Mouse (Mus musculus): ENCODE results near the gene Rpl22l1. TPM values are rescaled to one million over a fixed set of nuclear protein-coding genes. Genes with fewer than 3 reads are reported as not detected.

The Rpl22l1 gene
- polyA plus RNA-seq, 1 experiment from 2014 or later = 247 TPM

DNA sequence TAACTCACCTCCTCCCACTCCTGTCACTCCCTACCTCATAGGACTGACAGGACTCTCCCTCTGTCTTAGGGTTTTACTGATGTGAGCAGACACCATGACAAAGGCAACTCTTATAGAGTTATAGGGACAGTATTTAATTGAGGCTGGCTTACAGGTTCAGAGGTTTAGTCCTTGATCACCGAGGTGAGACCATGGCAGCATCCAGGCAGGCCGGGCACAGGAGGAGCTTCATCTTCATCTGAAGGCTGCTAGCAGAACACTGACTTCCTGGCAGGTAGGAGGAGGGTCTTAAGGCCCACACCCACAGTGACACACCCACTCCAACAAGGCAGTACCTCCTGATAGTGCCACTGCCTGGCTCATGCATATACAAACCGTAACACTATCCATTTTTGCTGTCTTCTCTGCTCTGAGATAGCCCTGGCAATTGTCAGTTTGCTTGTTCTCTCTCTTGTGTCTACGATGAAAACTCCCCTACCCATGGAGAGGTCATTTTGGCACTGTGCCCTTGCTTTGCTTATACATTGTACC lies 10.8 kb downstream of the Rpl22l1 start:
- Histone ChIP-seq H3K4me3 (ENCODE audit: low read depth, low read length) (no peak overlapping the region), H3K27ac (ENCODE audit: low read depth) (no peak overlapping the region), H3K27me3 (ENCODE audit: insufficient read depth, low read length) (no peaks in the 10 kb centered on the region), H3K9me3 (ENCODE audit: low read length) (no peaks in the 10 kb centered on the region), H3K4me1 (ENCODE audit: insufficient read depth) (no peaks in the 10 kb centered on the region), H3K9ac (replicated peaks) (no peak overlapping the region), H3K36me3 (replicated peaks; ENCODE audit: insufficient read depth, low read length) (no peaks in the 10 kb centered on the region), H3K4me2 (ENCODE audit: low read depth, low read length) (no peak overlapping the region)
- ATAC-seq (no peak), DNase-seq (no peak)
- TF ChIP-seq EP300 (IDR thresholded peaks at IDR 0.05; ENCODE audit: low read depth) = no peak
- TF ChIP-seq CTCF (IDR thresholded peaks at IDR 0.05; ENCODE audit: low read depth) = no peak
- WGBS (ENCODE audit: insufficient replicate concordance) = 66% methylated on average over 4 of the region's 4 CpGs

DNA sequence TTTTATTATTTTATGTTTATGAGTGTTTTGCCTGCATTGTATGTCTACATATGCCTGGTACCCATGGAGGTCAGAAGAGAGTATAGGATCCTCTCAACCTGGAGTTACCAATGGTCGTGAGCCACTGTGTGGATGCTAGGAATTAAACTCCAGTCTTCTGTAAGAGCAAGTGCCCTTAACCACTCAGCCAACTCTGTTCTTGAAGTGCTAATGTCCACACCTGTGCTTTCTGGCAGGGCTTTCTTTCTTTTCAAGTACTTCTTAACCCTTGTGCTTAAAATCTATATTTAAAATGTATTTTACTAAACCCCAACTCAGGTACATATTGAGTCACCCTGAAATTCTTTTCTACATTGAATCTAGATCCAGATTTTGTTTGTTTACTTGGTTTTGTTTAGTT lies 21.0 kb downstream of the Rpl22l1 start:
- no peaks in the 10 kb centered on the region for H3K9me3 ChIP-seq (ENCODE audit: low read length)
- no peak overlapping the region for H3K4me3 ChIP-seq (ENCODE audit: low read depth, low read length)
- TF ChIP-seq CTCF (IDR thresholded peaks at IDR 0.05; ENCODE audit: low read depth) (no peak), EP300 (IDR thresholded peaks at IDR 0.05; ENCODE audit: low read depth) (no peak)
- ATAC-seq = no peak
- 74% methylated on average over 1 of the region's 1 CpGs for WGBS (ENCODE audit: insufficient replicate concordance)
- no peak for DNase-seq
- H3K9ac ChIP-seq (replicated peaks) = no peak overlapping the region
- H3K4me1 ChIP-seq (ENCODE audit: insufficient read depth) = no peaks in the 10 kb centered on the region
- H3K27me3 ChIP-seq (ENCODE audit: insufficient read depth, low read length) = no peaks in the 10 kb centered on the region
- no peak overlapping the region for H3K4me2 ChIP-seq (ENCODE audit: low read depth, low read length)
- no peaks in the 10 kb centered on the region for H3K36me3 ChIP-seq (replicated peaks; ENCODE audit: insufficient read depth, low read length)
- no peak overlapping the region for H3K27ac ChIP-seq (ENCODE audit: low read depth)

DNA sequence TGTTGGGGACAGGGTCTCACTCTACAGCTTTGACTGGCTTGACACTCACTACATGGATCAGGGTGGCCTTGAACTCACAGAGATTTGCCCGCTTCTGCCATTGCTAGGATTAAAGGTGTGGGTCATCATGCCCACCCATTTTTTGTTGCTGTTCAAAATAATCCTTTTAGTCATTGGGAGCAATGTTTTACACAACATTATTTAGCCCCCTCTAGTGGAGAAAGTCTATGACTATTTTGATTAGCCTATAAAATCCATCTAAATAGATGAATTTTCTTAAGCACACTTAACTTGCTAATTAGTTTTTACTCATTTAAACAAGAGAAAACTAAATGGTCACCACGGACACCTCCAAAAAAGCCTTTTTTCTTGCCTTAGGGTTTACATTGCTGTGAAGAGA lies 22.4 kb downstream of the Rpl22l1 start:
- 72% methylated on average over 2 of the region's 2 CpGs for WGBS (ENCODE audit: insufficient replicate concordance)
- DNase-seq = no peak
- no peak overlapping the region for H3K4me3 ChIP-seq (ENCODE audit: low read depth, low read length)
- no peak overlapping the region for H3K9ac ChIP-seq (replicated peaks)
- no peaks in the 10 kb centered on the region for H3K9me3 ChIP-seq (ENCODE audit: low read length)
- no peak for TF ChIP-seq EP300 (IDR thresholded peaks at IDR 0.05; ENCODE audit: low read depth)
- TF ChIP-seq CTCF (IDR thresholded peaks at IDR 0.05; ENCODE audit: low read depth) = no peak
- H3K36me3 ChIP-seq (replicated peaks; ENCODE audit: insufficient read depth, low read length) = no peaks in the 10 kb centered on the region
- no peaks in the 10 kb centered on the region for H3K4me1 ChIP-seq (ENCODE audit: insufficient read depth)
- H3K4me2 ChIP-seq (ENCODE audit: low read depth, low read length) = no peak overlapping the region
- ATAC-seq = no peak
- H3K27me3 ChIP-seq (ENCODE audit: insufficient read depth, low read length) = no peaks in the 10 kb centered on the region
- H3K27ac ChIP-seq (ENCODE audit: low read depth) = no peak overlapping the region

DNA sequence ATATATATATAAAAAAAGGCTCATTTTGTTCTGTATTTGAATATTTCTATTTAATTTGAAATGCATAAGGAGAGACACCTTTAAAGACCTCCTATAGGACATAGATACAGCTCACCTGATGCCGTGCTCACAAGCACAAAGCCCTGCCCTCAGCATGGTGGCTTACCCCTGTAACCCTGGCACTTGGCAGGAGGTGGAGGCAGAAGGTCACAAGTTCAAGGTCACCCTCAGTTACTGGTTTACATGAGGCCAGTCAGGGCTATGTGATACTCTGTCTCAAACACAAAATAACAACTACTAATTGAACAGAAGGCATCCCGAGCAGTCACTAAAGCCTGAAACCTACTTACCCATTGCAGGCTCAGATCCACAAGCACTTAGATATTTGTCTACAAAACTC lies 24.2 kb downstream of the Rpl22l1 start:
- TF ChIP-seq EP300 (IDR thresholded peaks at IDR 0.05; ENCODE audit: low read depth) (no peak), CTCF (IDR thresholded peaks at IDR 0.05; ENCODE audit: low read depth) (no peak)
- WGBS (ENCODE audit: insufficient replicate concordance) = 69% methylated on average over 2 of the region's 2 CpGs

DNA sequence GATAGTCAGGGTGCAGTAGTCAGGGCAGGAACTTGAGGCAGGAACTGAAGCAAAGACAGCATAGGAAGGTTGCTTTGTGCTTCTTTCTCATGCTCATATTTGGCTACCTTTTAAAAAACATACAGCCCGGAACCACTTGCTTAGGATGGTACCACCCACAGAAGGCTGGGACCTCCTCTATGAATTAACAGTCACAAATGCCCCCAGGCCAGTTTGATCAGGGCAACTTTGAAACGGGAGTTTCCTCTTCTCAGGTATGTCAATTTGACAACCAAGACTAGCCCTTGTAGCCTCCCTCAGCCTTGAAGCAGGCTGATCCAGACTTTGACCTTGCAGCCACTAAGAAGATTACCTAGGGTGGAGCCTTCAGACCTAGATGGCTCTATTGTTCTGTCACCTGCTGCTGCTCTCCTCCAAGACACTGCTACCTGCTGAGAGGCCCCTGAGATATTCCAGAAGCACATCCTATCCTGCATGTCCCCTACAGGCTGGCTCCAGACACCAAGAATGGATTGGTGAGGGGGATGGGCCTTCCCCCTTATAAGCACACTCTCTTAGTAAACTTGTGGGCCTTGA lies 31.6 kb downstream of the Rpl22l1 start:
- Histone ChIP-seq H3K9ac (replicated peaks) (no peak overlapping the region), H3K9me3 (ENCODE audit: low read length) (no peaks in the 10 kb centered on the region), H3K4me3 (ENCODE audit: low read depth, low read length) (no peak overlapping the region), H3K36me3 (replicated peaks; ENCODE audit: insufficient read depth, low read length) (no peaks in the 10 kb centered on the region), H3K27me3 (ENCODE audit: insufficient read depth, low read length) (no peaks in the 10 kb centered on the region), H3K27ac (ENCODE audit: low read depth) (no peak overlapping the region), H3K4me1 (ENCODE audit: insufficient read depth) (no peaks in the 10 kb centered on the region), H3K4me2 (ENCODE audit: low read depth, low read length) (no peak overlapping the region)
- 72% methylated on average over 2 of the region's 2 CpGs for WGBS (ENCODE audit: insufficient replicate concordance)
- no peak for TF ChIP-seq EP300 (IDR thresholded peaks at IDR 0.05; ENCODE audit: low read depth)
- TF ChIP-seq CTCF (IDR thresholded peaks at IDR 0.05; ENCODE audit: low read depth) = no peak
- DNase-seq (no peak), ATAC-seq (no peak)

More for the DNA sequence above, 24.2 kb downstream of the Rpl22l1 start:
- H3K36me3 ChIP-seq (replicated peaks; ENCODE audit: insufficient read depth, low read length) = no peaks in the 10 kb centered on the region
- H3K9me3 ChIP-seq (ENCODE audit: low read length) = no peaks in the 10 kb centered on the region
- ATAC-seq (no peak), DNase-seq (no peak)
- no peak overlapping the region for H3K4me2 ChIP-seq (ENCODE audit: low read depth, low read length)
- H3K27ac ChIP-seq (ENCODE audit: low read depth) = no peak overlapping the region
- H3K9ac ChIP-seq (replicated peaks) = no peak overlapping the region
- no peaks in the 10 kb centered on the region for H3K4me1 ChIP-seq (ENCODE audit: insufficient read depth)
- no peak overlapping the region for H3K4me3 ChIP-seq (ENCODE audit: low read depth, low read length)
- no peaks in the 10 kb centered on the region for H3K27me3 ChIP-seq (ENCODE audit: insufficient read depth, low read length)

DNA sequence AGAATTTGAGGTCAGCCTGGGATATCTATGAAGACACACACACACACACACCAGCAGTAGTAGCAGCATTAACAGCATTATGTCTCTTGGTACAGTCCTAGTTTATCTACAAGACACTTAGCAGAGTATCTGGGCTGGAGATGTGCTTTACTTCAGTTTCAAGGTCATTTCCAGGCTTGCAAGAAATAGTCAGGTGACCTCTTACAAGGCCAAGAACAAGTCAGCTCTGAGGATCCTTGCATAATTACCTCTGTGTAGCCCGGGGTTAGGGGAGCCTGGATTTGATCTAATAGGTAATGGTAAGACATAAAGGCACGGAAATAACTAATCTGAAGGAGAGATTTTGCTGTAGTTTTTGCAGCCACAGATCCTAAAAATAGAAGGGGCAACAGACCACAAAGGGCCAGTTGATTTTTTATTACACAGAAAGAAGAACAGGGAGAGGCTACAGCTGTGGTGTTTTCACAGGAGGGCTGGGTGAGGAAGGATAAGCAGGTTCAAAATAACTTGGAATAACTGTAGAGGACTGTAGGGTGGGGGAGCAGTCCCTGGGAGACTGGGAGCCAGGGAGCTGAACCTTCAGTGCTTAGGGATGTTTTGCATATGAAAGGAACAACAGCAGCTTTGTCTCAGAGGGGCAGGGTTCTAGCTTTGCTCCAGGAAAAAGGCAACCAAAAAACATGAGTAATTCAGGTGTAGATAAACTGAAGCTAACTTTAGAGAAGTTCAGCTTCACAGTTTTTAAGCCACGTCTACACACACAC lies 36.8 kb downstream of the Rpl22l1 start:
- Histone ChIP-seq H3K4me2 (ENCODE audit: low read depth, low read length) (no peak overlapping the region), H3K27ac (ENCODE audit: low read depth) (no peak overlapping the region), H3K4me1 (ENCODE audit: insufficient read depth) (no peaks in the 10 kb centered on the region), H3K27me3 (ENCODE audit: insufficient read depth, low read length) (no peaks in the 10 kb centered on the region), H3K9me3 (ENCODE audit: low read length) (no peaks in the 10 kb centered on the region), H3K4me3 (ENCODE audit: low read depth, low read length) (no peak overlapping the region), H3K36me3 (replicated peaks; ENCODE audit: insufficient read depth, low read length) (no peaks in the 10 kb centered on the region), H3K9ac (replicated peaks) (no peak overlapping the region)
- ATAC-seq (no peak), DNase-seq (no peak)
- TF ChIP-seq EP300 (IDR thresholded peaks at IDR 0.05; ENCODE audit: low read depth) = no peak
- no peak for TF ChIP-seq CTCF (IDR thresholded peaks at IDR 0.05; ENCODE audit: low read depth)
- WGBS (ENCODE audit: insufficient replicate concordance) = 28% methylated on average over 3 of the region's 3 CpGs

Data from liver, postnatal 0 days (tissue).